Mouse (Mus musculus) hindbrain, embryonic 11.5 days (tissue): Measurements from ENCODE around the gene Thada. TPM values are rescaled to one million over a fixed set of nuclear protein-coding genes. Genes with fewer than 3 reads are reported as not detected.

Source experiments
- ATAC-seq: fragments of 200-750 bp; cut with Nextera tagmentation; 2 replicates; pipeline ENCODE4 v1.8.0; 2017; ENCODE audit warnings: mild to moderate bottlenecking, moderate TSS enrichment, moderate library complexity; ENCODE audit not compliant: low FRiP score
- DNase-seq: peaks from one replicate; pipeline ENCODE4 v3.0.0-alpha.2; 2015; ENCODE audit warnings: low spot score
- H3K27ac ChIP-seq: fragments of 300-500 bp; sonication (generic); 2 replicates; pipeline ENCODE4 v1.5.1; 2014; ENCODE audit warnings: mild to moderate bottlenecking, low read depth, low read length
- H3K27me3 ChIP-seq: fragments of 300-500 bp; sonication (generic); 2 replicates; pipeline ENCODE4 v1.6.1; 2014; ENCODE audit warnings: mild to moderate bottlenecking, low read length, moderate library complexity, mixed read lengths; ENCODE audit not compliant: control insufficient read depth, insufficient read depth
- H3K36me3 ChIP-seq: fragments of 300-500 bp; sonication (generic); 2 replicates; pipeline ENCODE4 v1.6.1; 2014; ENCODE audit warnings: mild to moderate bottlenecking, low read length, moderate library complexity, mixed read lengths; ENCODE audit not compliant: control insufficient read depth, insufficient read depth
- H3K4me1 ChIP-seq: fragments of 300-500 bp; sonication (generic); replicated peaks from 2 replicates; pipeline ENCODE4 v1.6.1; 2014; ENCODE audit warnings: low read length, mixed read lengths; ENCODE audit not compliant: control insufficient read depth, insufficient read depth
- H3K4me2 ChIP-seq: fragments of 300-500 bp; sonication (generic); replicated peaks from 2 replicates; pipeline ENCODE4 v1.6.1; 2014; ENCODE audit warnings: mild to moderate bottlenecking, low read depth, low read length
- H3K4me3 ChIP-seq: fragments of 300-500 bp; sonication (generic); 2 replicates; pipeline ENCODE4 v1.5.1; 2014; ENCODE audit warnings: low read depth, low read length
- H3K9ac ChIP-seq: fragments of 300-500 bp; sonication (generic); 2 replicates; pipeline ENCODE4 v1.6.1; 2014; ENCODE audit warnings: low read depth, low read length
- H3K9me3 ChIP-seq: fragments of 300-500 bp; sonication (generic); 2 replicates; pipeline ENCODE4 v1.6.1; 2016; ENCODE audit warnings: low read length; ENCODE audit not compliant: control insufficient read depth
- WGBS: fragments of 180-500 bp; shearing (Covaris S2); extraction: QIAGEN DNeasy Blood & Tissue Kit; methylation state at CpG from one replicate; pipeline ENCODE4 v1.1.7; 2014; 5-methylcytosine and 5-hydroxymethylcytosine counted together
- polyA plus RNA-seq: library from polyadenylated mRNA; unstranded; fragments of >200 nt; fragmentation: Nextera tagmentation; extraction: Ambion mirVana; gene quantifications from 2 replicates; pipeline ENCODE4 v1.2.1, GENCODE M21; 2014

Gene Thada
- 7.9 and 13.1 TPM in 2 replicates for polyA plus RNA-seq

DNA sequence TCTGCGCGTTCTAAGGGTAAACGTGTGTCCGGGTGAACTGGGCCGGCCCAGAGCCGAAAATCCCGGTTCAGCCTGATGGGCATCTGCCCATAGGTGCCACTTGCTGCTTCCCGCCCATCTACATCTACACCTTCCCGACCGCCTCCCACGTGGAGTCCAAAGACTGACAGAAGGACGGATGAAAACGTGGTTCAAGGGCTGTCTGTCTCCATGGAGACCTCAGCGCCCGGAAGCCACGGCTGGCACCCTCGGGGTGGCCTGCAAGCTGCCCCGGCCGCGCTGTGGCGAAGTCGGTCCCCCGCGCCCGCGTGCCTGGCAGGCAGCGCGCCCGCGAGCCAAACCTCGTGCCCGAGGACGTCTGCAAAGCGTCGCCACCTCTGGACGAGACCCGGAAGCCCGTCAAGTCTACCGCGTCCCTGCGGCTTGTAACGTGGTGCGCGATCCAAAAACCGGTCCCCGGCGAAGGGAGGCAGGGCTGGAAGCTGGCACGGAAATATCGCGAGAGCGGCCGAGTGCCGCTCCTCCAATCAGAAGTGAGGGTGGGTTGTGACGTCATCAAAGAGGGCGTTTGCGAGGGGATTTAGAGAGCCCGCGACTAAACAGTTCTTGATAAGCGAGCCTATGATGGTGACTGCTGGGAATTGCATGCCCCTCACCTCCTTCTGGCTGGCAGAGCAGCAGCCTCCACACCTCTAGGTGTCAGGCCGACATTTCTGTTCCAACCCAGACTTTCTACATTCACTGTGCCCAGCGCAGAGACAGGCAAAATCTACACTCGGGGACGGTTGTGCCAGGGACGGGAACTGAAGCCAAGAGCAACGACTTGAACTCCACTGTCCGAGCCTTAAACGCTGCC is at the start of gene Thada:
Gene Thada, minus strand, starts transcription at position 453 of the 856 bp plus-strand sequence.
- H3K27me3 ChIP-seq: no peaks in the 10 kb centered on the region
- no peaks in the 10 kb centered on the region for H3K9me3 ChIP-seq
- H3K36me3 ChIP-seq: no peaks in the 10 kb centered on the region
- peak; percentile 98 for ATAC-seq
- peak within 1 kb of the TSS; percentile 90 for H3K9ac ChIP-seq
- peak within 1 kb of the TSS; percentile 89 for H3K4me2 ChIP-seq
- peak within 1 kb of the TSS; percentile 78 for H3K27ac ChIP-seq
- peak within 1 kb of the TSS; percentile 89 for H3K4me3 ChIP-seq
- 1% methylated on average over 65 of the region's 67 CpGs for WGBS
- H3K4me1 ChIP-seq: no peaks in the 10 kb centered on the region
- peak; percentile 100 for DNase-seq

DNA sequence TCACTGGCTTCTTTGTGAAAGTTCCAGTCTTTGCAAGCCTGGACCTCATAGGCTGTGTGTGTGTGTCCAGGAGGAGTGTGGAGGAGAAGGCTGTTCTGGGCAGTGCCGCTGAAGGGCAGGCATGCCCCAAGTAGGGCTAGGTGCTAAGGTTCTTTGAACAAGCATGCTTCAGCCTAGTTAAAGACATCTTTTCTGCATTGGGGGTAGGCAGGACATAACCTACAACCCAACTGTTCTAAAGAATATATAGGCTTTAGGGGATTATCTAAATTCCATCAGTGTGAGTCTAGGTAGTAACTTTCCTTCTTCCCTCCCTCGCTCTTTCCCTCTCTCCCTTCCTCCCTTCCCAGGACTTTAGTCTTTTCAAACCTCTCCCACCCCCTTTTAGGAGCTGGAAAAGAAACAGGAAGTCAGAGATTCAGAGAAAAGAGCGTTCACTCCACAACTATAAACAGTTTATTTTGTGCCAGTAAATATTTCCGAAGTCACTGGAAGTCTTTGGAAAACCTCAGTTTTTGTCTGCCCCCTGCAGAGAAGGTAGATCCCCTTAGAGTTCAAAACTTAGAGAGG is 46.6 kb upstream of the Thada start:
- Histone ChIP-seq H3K4me1 (no peaks in the 10 kb centered on the region), H3K9me3 (no peaks in the 10 kb centered on the region), H3K27me3 (peaks cover 2% of the 10 kb centered on the region; the same call in 1 of the 2 replicates), H3K36me3 (no peaks in the 10 kb centered on the region), H3K9ac (peak overlapping the region; percentile 75), H3K4me2 (peak overlapping the region; percentile 95), H3K27ac (no peak overlapping the region), H3K4me3 (peak overlapping the region; percentile 71)
- WGBS: 36% methylated on average over 4 of the region's 4 CpGs
- no peak for DNase-seq
- no peak for ATAC-seq

DNA sequence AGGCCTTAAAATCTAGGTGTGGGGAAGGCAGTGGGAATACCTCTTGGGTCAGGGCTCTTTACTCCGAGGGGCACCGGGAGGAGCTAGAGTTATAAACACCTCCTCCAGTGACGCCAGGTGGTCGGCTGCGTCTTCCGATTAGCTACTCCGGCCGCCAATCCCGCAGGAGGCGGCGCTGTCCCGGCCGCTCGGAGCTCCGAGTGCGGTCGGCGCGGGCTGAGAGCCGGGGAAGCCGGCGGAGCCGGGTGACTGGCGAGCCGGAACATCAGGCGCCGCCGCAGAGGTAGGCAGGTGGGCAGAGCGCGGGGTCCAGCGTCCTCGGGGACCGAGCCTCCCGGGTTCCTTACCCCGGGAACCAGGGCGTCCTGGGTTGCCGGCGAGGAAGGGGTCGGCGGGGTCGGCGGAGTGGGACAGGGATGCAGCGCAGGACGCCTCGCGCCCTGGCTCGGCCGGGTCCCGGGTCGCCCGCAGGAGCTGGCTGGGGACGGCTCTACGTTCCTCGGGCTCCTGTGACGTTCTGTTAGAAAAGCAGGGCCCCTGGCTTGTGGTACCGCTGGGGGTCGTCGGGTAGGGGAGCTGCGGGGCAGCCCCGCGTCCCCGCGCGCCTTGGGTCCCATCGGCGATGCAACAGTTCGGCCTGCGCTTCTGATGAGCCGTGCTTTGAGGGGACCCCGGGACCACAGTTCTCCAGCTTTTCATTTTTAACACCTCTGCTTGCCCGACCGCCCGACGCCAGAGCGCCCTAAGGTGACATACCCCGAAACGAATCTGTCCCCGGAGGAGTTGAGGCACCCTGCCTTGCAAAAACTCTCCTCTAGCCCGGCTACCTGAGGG is 45.9 kb upstream of the Thada start, which contains the start of gene Plekhh2:
Gene Plekhh2, plus strand, starts transcription at position 214 of the 834 bp plus-strand sequence.
- under 1% methylated on average over 70 of the region's 79 CpGs for WGBS
- peak within 1 kb of the TSS; percentile 71 for H3K4me3 ChIP-seq
- peak within 1 kb of the TSS; percentile 95 for H3K4me2 ChIP-seq
- H3K27ac ChIP-seq: 0 out of 2 replicates have a peak within 1 kb of the TSS, but pooled peaks have one; percentile 10
- H3K36me3 ChIP-seq: no peaks in the 10 kb centered on the region
- peaks cover 2% of the 10 kb centered on the region; the same call in 1 of the 2 replicates for H3K27me3 ChIP-seq
- H3K9ac ChIP-seq: peak within 1 kb of the TSS; percentile 75
- no peaks in the 10 kb centered on the region for H3K9me3 ChIP-seq
- ATAC-seq (peak; percentile 80), DNase-seq (peak; percentile 85)
- H3K4me1 ChIP-seq: no peaks in the 10 kb centered on the region

DNA sequence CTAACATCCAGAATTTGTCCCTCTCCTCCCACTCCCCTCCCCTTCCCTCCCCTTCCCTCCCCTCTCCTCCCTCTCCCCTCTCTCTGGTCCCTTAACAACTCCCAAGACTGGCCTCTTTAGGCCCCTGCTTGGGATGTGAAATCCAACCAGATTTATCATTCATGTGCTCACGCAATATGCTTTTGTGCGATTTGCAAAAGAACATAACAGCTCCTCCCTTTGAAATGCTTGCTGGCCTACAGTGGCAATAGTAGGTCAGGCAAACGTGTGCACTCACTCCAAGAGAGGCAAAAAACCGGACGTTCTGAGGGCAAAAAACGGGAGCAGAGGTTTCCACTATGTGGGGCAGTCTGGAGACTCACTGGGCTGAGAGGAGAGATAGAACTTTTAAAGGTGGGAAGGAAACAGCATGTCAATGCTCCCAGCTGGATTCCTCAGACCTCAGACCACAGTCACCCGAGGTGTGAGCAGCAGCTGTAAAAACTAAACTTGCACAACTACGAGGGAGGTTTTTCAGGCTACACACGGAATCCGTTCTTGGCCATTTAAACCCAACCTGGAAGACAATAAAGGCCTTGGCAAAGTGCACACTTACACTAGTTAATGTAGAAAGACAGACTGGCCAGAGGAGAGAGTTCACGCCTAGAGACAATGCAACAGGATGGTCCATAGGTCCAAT is 45.1 kb upstream of the Thada start:
- H3K4me1 ChIP-seq: no peaks in the 10 kb centered on the region
- peak overlapping the region; percentile 71 for H3K4me3 ChIP-seq
- H3K27me3 ChIP-seq: peaks cover 2% of the 10 kb centered on the region; the same call in 1 of the 2 replicates
- H3K9me3 ChIP-seq: no peaks in the 10 kb centered on the region
- no peak overlapping the region for H3K9ac ChIP-seq
- no peaks in the 10 kb centered on the region for H3K36me3 ChIP-seq
- H3K27ac ChIP-seq: no peak overlapping the region
- peak overlapping the region; percentile 95 for H3K4me2 ChIP-seq
- WGBS: 28% methylated on average over 11 of the region's 11 CpGs
- DNase-seq (no peak), ATAC-seq (no peak)

DNA sequence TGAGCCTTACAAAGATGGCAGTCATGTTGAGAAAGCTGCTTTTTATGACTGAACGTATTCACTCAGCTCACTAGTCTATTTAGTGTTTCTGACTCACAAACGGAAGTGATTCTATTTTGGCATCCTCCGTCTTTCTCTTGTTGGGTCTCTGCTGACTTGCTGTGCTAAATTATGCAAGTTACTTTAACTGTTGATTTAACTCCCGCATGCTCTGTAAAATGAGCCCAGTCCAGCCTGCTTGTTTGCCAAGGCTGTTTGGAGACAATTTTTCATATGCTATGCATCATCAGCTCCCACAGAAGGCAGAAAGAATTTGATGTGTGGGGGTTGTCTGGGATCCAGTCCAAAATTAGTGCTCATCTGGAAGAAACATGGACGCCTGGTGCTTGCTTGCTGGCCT is 44.4 kb upstream of the Thada start:
- H3K9ac ChIP-seq: no peak overlapping the region
- ATAC-seq (no peak), DNase-seq (no peak)
- H3K4me3 ChIP-seq: no peak overlapping the region
- H3K4me1 ChIP-seq: no peaks in the 10 kb centered on the region
- no peaks in the 10 kb centered on the region for H3K9me3 ChIP-seq
- no peaks in the 10 kb centered on the region for H3K36me3 ChIP-seq
- H3K27ac ChIP-seq: no peak overlapping the region
- H3K4me2 ChIP-seq: no peak overlapping the region
- WGBS: 72% methylated on average over 5 of the region's 5 CpGs
- H3K27me3 ChIP-seq: peaks cover 2% of the 10 kb centered on the region; the same call in 1 of the 2 replicates

DNA sequence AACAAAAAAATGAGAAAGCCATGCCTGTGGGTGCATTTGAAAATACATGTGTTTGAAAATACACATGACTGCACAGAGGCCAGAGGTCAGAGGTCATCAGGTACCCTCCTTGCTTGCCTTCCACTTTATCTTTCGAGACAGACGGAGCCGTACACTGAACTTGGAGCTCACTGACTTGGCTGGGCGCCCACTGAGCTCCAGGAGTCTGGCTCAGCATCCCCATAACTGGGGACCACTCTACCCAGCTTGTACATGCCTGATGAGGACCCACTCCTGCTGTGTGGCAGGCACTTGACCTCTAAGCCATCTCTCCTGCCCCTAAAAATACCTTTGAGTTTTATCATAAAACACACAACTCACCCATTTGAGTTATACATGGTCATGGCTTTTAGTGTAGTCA is 43.2 kb upstream of the Thada start:
- Histone ChIP-seq H3K27me3 (peaks cover 2% of the 10 kb centered on the region; the same call in 1 of the 2 replicates), H3K36me3 (no peaks in the 10 kb centered on the region), H3K9me3 (no peaks in the 10 kb centered on the region), H3K27ac (0 out of 2 replicates have a peak overlapping the region, but pooled peaks have one; percentile 30), H3K4me1 (no peaks in the 10 kb centered on the region), H3K4me3 (no peak overlapping the region), H3K4me2 (no peak overlapping the region), H3K9ac (no peak overlapping the region)
- ATAC-seq (no peak), DNase-seq (peak; percentile 11)
- 66% methylated on average over 4 of the region's 4 CpGs for WGBS

DNA sequence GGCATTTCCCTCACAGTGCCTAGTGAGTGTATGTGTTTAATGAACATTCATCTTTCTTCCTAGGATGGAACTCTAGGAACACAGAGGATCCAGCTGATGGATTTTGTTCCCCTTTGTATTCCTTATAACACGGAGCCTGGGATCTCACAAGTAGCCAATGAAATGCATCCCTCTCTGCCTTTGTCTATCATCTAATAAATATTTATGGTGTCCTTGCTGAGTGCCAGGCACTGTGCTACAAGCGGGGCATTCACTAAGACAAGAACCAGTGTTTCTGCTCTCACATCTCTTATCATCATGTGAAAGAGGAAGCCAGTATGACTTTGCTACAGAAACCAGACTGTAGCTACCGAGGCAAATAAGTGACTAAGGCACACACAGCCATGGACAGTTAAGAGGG is 42.7 kb upstream of the Thada start:
- no peak overlapping the region for H3K4me2 ChIP-seq
- ATAC-seq (peak; percentile 79), DNase-seq (peak; percentile 35)
- H3K4me1 ChIP-seq: no peaks in the 10 kb centered on the region
- no peak overlapping the region for H3K4me3 ChIP-seq
- no peaks in the 10 kb centered on the region for H3K36me3 ChIP-seq
- no peaks in the 10 kb centered on the region for H3K9me3 ChIP-seq
- 44% methylated on average over 3 of the region's 3 CpGs for WGBS
- H3K27me3 ChIP-seq: peaks cover 2% of the 10 kb centered on the region; the same call in 1 of the 2 replicates
- H3K9ac ChIP-seq: no peak overlapping the region
- 0 out of 2 replicates have a peak overlapping the region, but pooled peaks have one; percentile 30 for H3K27ac ChIP-seq

DNA sequence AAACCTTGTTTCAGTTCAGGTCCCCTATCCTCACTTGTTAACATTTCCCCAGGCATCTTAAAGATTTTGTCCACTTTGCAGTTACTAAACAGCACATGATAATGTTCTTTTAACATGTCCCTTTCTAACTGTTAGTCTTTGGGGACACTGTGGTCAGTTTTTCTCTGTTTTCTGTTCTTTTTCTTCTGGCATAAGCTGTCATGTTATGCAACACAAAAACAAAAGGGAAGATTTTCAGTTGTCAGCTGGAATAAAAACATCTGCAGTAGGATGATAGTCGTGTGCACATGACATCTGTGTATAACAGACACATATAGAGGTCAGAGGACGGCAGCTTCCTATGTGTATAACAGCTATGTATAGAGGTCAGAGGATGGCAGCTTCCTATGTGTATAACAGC is 39.9 kb upstream of the Thada start:
- no peak overlapping the region for H3K4me3 ChIP-seq
- H3K9me3 ChIP-seq: no peaks in the 10 kb centered on the region
- ATAC-seq (no peak), DNase-seq (no peak)
- no peak overlapping the region for H3K4me2 ChIP-seq
- no peaks in the 10 kb centered on the region for H3K27me3 ChIP-seq
- no peak overlapping the region for H3K27ac ChIP-seq
- H3K4me1 ChIP-seq: no peaks in the 10 kb centered on the region
- H3K9ac ChIP-seq: no peak overlapping the region
- WGBS: 80% methylated on average over 2 of the region's 2 CpGs
- no peaks in the 10 kb centered on the region for H3K36me3 ChIP-seq
